Mouse (Mus musculus) intestine, postnatal 0 days (tissue): Measurements from ENCODE around the gene Smarcd3. TPM values are rescaled to one million over a fixed set of nuclear protein-coding genes. Genes with fewer than 3 reads are reported as not detected.

Experiments used
- ATAC-seq: fragments of 200-750 bp; cut with Nextera tagmentation; 2 replicates; pipeline ENCODE4 v1.8.0; 2017; ENCODE audit warnings: mild to moderate bottlenecking, moderate TSS enrichment, moderate library complexity
- H3K27ac ChIP-seq: fragments of 300-500 bp; sonication (generic); 2 replicates; pipeline ENCODE4 v1.5.1; 2014; ENCODE audit warnings: mild to moderate bottlenecking, low read depth, low read length, moderate library complexity
- H3K27me3 ChIP-seq: fragments of 300-500 bp; sonication (generic); replicated peaks from 2 replicates; pipeline ENCODE4 v1.6.1; 2014; ENCODE audit warnings: low read length, mixed read lengths; ENCODE audit not compliant: control insufficient read depth, insufficient read depth
- H3K36me3 ChIP-seq: fragments of 300-500 bp; sonication (generic); 2 replicates; pipeline ENCODE4 v1.6.1; 2014; ENCODE audit warnings: mild to moderate bottlenecking, moderate library complexity; ENCODE audit not compliant: control insufficient read depth, insufficient read depth
- H3K4me1 ChIP-seq: fragments of 300-500 bp; sonication (generic); replicated peaks from 2 replicates; pipeline ENCODE4 v1.6.1; 2014; ENCODE audit warnings: antibody characterized with exemption, low read length, mixed read lengths; ENCODE audit not compliant: control insufficient read depth, insufficient read depth
- H3K4me2 ChIP-seq: fragments of 300-500 bp; sonication (generic); replicated peaks from 2 replicates; pipeline ENCODE4 v1.6.1; 2014; ENCODE audit warnings: low read depth, mild to moderate bottlenecking, moderate library complexity
- H3K4me3 ChIP-seq: fragments of 300-500 bp; sonication (generic); 2 replicates; pipeline ENCODE4 v1.5.1; 2014; ENCODE audit warnings: low read depth, low read length
- H3K9ac ChIP-seq: fragments of 300-500 bp; sonication (generic); 2 replicates; pipeline ENCODE4 v1.6.1; 2014; ENCODE audit warnings: mild to moderate bottlenecking, low read depth, low read length
- H3K9me3 ChIP-seq: fragments of 300-500 bp; sonication (generic); 2 replicates; pipeline ENCODE4 v1.6.1; 2016; ENCODE audit warnings: mixed run types; ENCODE audit not compliant: control insufficient read depth
- CTCF ChIP-seq: sonication (generic); IDR thresholded peaks from 2 replicates; pipeline ENCODE4 v1.5.1; 2016; ENCODE audit warnings: low read depth, mild to moderate bottlenecking, control low read depth, antibody characterized with exemption, moderate library complexity
- WGBS: fragments of 180-500 bp; shearing (Covaris S2); extraction: QIAGEN DNeasy Blood & Tissue Kit; methylation state at CpG from one replicate; pipeline ENCODE4 v1.1.7; 2014; 5-methylcytosine and 5-hydroxymethylcytosine counted together
- polyA plus RNA-seq: library from polyadenylated mRNA; unstranded; fragments of >200 nt; fragmentation: Nextera tagmentation; extraction: Ambion mirVana; gene quantifications from 2 replicates; pipeline ENCODE4 v1.2.1, GENCODE M21; 2015

Gene Smarcd3
- 6.6 and 6.8 TPM in 2 replicates for polyA plus RNA-seq

GRCm38 (mm10) chr5:24623986-24624821 lies at the start of gene Smarcd3:
Gene Smarcd3 (minus strand): TSS chr5:24624411.
- Histone ChIP-seq H3K36me3 (no peaks in the 10 kb centered on the region), H3K4me3 (peak within 1 kb of the TSS; percentile 33), H3K27me3 (peaks cover 11% of the 10 kb centered on the region; the same call in 1 of the 2 replicates), H3K9ac (no peak within 1 kb of the TSS), H3K27ac (no peak within 1 kb of the TSS), H3K9me3 (no peaks in the 10 kb centered on the region), H3K4me2 (peak within 1 kb of the TSS; percentile 64), H3K4me1 (no peaks in the 10 kb centered on the region)
- 5% methylated on average over 37 of the region's 37 CpGs for WGBS
- peak; percentile 8; the same call in 1 of the 2 replicates for ATAC-seq
- TF ChIP-seq CTCF = no peak

DNA sequence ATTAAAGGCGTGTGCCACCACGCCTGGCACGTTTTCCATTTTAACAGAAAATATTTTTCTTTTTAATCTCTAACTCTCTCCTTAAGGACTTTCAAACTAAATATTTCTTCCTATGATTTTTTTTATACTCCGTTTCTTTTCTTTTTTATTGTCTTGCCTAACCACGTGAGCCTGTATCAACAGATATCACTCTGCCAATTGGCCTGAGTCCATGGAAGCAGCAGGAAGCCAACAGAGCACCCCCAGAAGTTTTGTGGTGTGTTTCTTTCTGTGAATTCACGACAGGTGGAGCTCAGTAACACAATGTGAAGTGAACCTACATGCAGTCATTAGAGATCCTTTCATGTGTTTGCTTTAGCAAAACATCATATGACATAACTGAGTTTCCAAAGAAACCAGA lies 37.2 kb upstream of the Smarcd3 start:
- Histone ChIP-seq H3K4me2 (no peak overlapping the region), H3K9ac (no peak overlapping the region), H3K9me3 (0 out of 2 replicates have a peak, but pooled peaks cover 2% of the 10 kb centered on the region), H3K4me1 (no peaks in the 10 kb centered on the region), H3K27ac (no peak overlapping the region), H3K36me3 (no peaks in the 10 kb centered on the region), H3K4me3 (no peak overlapping the region), H3K27me3 (no peaks in the 10 kb centered on the region)
- TF ChIP-seq CTCF = no peak
- ATAC-seq = no peak
- WGBS = 74% methylated on average over 6 of the region's 6 CpGs

DNA sequence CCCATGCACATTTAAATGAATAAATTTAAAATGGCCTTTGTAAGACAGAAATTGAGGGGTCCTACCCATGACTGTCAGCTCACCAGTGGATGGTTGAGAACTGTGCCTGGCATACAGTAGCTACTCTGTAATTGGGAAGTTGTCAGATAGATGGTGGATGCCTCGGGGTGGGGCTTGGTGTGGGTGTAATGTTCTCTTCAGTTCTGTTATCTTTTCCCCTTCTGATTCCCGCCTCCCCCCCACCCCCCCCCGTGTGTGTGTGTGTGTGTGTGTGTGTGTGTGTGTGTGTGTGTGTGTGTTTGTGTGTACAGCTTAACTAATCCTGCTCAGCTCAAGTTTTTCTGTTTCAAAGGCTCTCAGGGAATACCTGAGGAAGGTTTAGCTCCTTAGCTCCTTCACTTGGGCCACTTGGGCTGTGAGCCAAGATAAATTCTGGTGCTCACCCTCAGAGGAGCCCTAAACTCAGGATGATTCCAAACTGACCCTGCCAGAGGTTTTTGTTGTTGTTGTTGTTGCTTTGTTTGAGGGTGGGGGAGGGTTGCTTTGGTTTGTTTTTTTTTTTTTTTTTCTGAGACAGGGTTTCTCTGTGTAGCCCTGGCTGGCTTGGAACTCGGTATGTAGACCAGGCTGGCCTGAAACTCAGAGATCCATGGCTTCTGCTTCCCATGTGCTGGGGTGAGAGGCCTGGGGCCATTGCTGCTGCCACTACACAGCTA lies 35.7 kb upstream of the Smarcd3 start:
- Histone ChIP-seq H3K9ac (no peak overlapping the region), H3K36me3 (no peaks in the 10 kb centered on the region), H3K27ac (no peak overlapping the region), H3K4me1 (no peaks in the 10 kb centered on the region), H3K27me3 (no peaks in the 10 kb centered on the region), H3K9me3 (0 out of 2 replicates have a peak, but pooled peaks cover 2% of the 10 kb centered on the region), H3K4me3 (no peak overlapping the region), H3K4me2 (no peak overlapping the region)
- WGBS = 84% methylated on average over 4 of the region's 4 CpGs
- TF ChIP-seq CTCF = no peak
- no peak for ATAC-seq

DNA sequence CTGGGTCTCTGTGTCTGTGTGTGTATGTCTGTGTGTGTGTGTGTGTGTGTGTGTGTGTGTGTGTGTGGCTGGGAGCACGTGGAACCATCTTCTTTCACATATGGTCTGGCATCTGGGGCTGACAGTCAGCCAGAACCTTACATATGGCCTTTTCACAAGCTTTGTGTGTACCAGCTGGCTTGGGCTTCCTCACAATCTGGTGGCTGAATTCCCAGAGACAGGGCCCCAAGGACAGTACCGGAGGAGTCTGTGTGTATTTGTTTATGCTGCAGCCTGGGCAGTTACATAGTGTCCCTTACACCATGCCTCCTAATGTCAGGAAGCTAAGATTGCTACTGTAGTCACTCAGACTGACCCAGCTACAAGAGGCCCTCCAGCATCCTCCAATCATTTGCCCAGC lies 32.9 kb upstream of the Smarcd3 start:
- ATAC-seq = no peak
- Histone ChIP-seq H3K27ac (no peak overlapping the region), H3K4me3 (no peak overlapping the region), H3K4me2 (no peak overlapping the region), H3K27me3 (no peaks in the 10 kb centered on the region), H3K9ac (no peak overlapping the region), H3K36me3 (no peaks in the 10 kb centered on the region), H3K9me3 (0 out of 2 replicates have a peak, but pooled peaks cover 2% of the 10 kb centered on the region), H3K4me1 (no peaks in the 10 kb centered on the region)
- WGBS = 51% methylated on average over 2 of the region's 2 CpGs
- no peak for TF ChIP-seq CTCF

DNA sequence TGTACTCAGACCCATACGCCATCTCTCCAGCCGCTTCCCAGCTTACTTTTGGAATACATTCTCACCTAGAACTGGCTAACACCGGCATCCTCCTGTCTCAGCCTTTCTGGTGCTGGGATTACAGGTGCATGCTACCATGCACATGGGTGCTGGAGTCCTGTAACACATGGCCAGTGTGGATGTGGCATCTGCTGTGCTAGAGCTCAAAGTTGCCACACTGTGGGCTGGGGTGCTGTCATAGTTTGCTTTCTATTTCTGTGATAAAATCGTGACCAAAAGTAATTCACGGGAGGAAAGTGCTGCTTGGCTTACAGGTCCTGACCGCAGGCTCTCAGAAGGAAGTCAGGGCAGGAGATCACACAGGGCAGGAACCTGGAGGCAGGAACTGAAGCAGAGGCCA lies 30.3 kb upstream of the Smarcd3 start:
- no peak overlapping the region for H3K4me2 ChIP-seq
- 0 out of 2 replicates have a peak, but pooled peaks cover 2% of the 10 kb centered on the region for H3K9me3 ChIP-seq
- H3K9ac ChIP-seq = no peak overlapping the region
- WGBS = 86% methylated on average over 6 of the region's 6 CpGs
- H3K36me3 ChIP-seq = no peaks in the 10 kb centered on the region
- TF ChIP-seq CTCF = no peak
- ATAC-seq = no peak
- H3K27me3 ChIP-seq = peaks cover 5% of the 10 kb centered on the region; the same call in 1 of the 2 replicates
- H3K4me1 ChIP-seq = no peaks in the 10 kb centered on the region
- H3K27ac ChIP-seq = no peak overlapping the region
- H3K4me3 ChIP-seq = no peak overlapping the region

- Histone ChIP-seq H3K27me3 (peaks cover 5% of the 10 kb centered on the region; the same call in 1 of the 2 replicates), H3K4me2 (no peak overlapping the region), H3K36me3 (no peaks in the 10 kb centered on the region), H3K9ac (no peak overlapping the region), H3K9me3 (no peaks in the 10 kb centered on the region), H3K4me1 (no peaks in the 10 kb centered on the region), H3K27ac (no peak overlapping the region), H3K4me3 (no peak overlapping the region)
- no peak for TF ChIP-seq CTCF
- WGBS = 71% methylated on average over 5 of the region's 5 CpGs
- no peak for ATAC-seq
Measured at GRCm38 (mm10) chr5:24652780-24653179, 28.6 kb upstream of the Smarcd3 start.
